In genomic region chr16:31933751-31934549, GRCm38 (mm10) we compare ENCODE assay signal across 7 mouse cellular contexts. TPM values are rescaled to one million over a fixed set of nuclear protein-coding genes. Genes with fewer than 3 reads are reported as not detected.
DNase-seq lines count a peak whose midpoint lies in the region; ATAC-seq lines count a peak whose summit lies in the region.

Gene Pigz, plus strand, starts transcription at chr16:31933851.

- H3K4me3 ChIP-seq in hindbrain, embryonic 11.5 days (ENCODE audit: low read depth, low read length): peak within 1 kb of the TSS; percentile 43

- WGBS in hindbrain, embryonic 11.5 days: 3% methylated on average over 42 of the region's 42 CpGs

- no peaks in the 10 kb centered on the region for H3K36me3 ChIP-seq in hindbrain, embryonic 11.5 days (ENCODE audit: control insufficient read depth, insufficient read depth, low read length)

- ATAC-seq in cerebellum, adult (ENCODE audit: insufficient number of reproducible peaks, low FRiP score, low TSS enrichment): peak; percentile 59
- ATAC-seq in hindbrain, embryonic 11.5 days (ENCODE audit: low FRiP score): peak; percentile 29; the same call in 1 of the 2 replicates

- peak within 1 kb of the TSS; percentile 95 for H3K27ac ChIP-seq in hindbrain, embryonic 11.5 days (ENCODE audit: low read depth, low read length)

- H3K9ac ChIP-seq in hindbrain, embryonic 11.5 days (ENCODE audit: low read depth, low read length): peak within 1 kb of the TSS; percentile 74

- no peaks in the 10 kb centered on the region for H3K9me3 ChIP-seq in hindbrain, embryonic 11.5 days (ENCODE audit: control insufficient read depth, low read length)

- peak within 1 kb of the TSS; percentile 84 for H3K4me2 ChIP-seq in hindbrain, embryonic 11.5 days (replicated peaks; ENCODE audit: low read depth, low read length)

- H3K4me1 ChIP-seq in hindbrain, embryonic 11.5 days (replicated peaks; ENCODE audit: control insufficient read depth, insufficient read depth, low read length): peaks cover 5% of the 10 kb centered on the region; the same call in 1 of the 2 replicates

- H3K27me3 ChIP-seq in hindbrain, embryonic 11.5 days (ENCODE audit: control insufficient read depth, insufficient read depth, low read length): peaks cover 20% of the 10 kb centered on the region

- DNase-seq in adrenal gland, adult 18-20 months (ENCODE audit: low spot score in 2 of 2): peak; percentile 40 to 41
- peak; percentile 41 to 44 for DNase-seq in frontal cortex, postnatal 10 days (ENCODE audit: low spot score in 2 of 2)
- peak; percentile 64 for DNase-seq in hindbrain, embryonic 11.5 days (ENCODE audit: low spot score)
- peak; percentile 66 to 68 for DNase-seq in layer of hippocampus, postnatal 10 days (ENCODE audit: low spot score in 2 of 2)
- DNase-seq in lung, postnatal 10 days: peak; percentile 57
- peak; percentile 55 for DNase-seq in right cerebral cortex, postnatal 4 days

RNA-seq across cellular contexts. Expression of gene Pigz, which starts in this region (rescaled TPM):
- under 1 TPM; 0.36 to 0.77 TPM for total RNA-seq in adrenal gland, adult 18-20 months (2021)
- polyA plus RNA-seq in hindbrain, embryonic 11.5 days (2014; fragmentation: Nextera tagmentation; extraction: Ambion mirVana): 1.2 and 1.5 TPM in 2 replicates
- total RNA-seq in layer of hippocampus, postnatal 10 days (2021): 1 to 10 TPM; 6.9 to 7.0 TPM

Comparison
In these comparisons a context has a peak if more than half of its experiments do, and no peak if none do; other contexts are left out.
1. Peak in every context shown above with its lines: DNase-seq, ATAC-seq, H3K4me3 ChIP-seq and H3K27ac ChIP-seq.
2. RNA of gene Pigz (total RNA-seq): 6.9 to 7.0 TPM in layer of hippocampus, postnatal 10 days; 0.36 to 0.77 TPM in adrenal gland, adult 18-20 months; every median in the first group is over 4 times any median in the second.
3. Peak in DNase-seq in adrenal gland, adult 18-20 months; RNA of the gene not detected or under 1 TPM.